ENCODE assay signal across 8 mouse cellular contexts in the genomic region with DNA sequence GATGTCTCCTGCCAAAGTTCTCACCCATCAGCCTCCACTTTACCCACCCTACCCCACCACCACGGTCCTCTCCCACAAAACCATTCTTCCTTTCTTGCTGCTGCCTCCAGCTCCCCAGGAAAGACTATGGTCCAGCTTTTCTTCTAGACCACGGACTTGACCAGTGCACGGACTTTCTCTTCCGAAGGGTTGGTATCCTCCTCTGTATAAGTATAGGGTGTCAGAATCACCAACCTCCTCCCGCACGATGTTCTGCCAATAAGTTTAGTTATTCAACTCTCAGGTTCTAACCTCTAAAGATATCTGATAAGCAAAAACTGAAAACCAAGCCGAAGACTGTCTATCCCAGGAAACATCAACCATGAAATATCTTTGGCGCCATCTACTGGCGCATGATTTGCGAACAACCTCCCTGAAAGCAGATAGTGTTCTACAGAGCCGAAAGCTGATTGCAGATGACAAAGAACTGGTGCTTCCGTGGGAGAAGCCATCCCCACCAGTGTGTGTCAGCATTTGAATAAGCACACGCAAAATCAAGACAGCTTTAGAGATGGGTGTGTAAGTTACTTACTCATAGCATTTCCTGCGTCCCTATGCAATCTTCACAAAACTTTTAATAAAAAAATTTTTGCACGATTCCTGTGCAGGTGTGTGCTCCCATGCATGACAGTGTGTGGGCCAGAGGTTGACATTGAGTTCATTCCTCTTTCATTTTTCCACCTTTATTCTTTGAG.
DNase-seq lines count a peak whose midpoint lies in the region; ATAC-seq and TF ChIP-seq lines count a peak whose summit lies in the region.

No protein-coding gene starts in this region.

- no peak overlapping the region for H3ac ChIP-seq in myocyte (ENCODE audit: control insufficient read depth, insufficient read length)

- no peak for TF ChIP-seq POLR2A in myocyte (IDR thresholded peaks at IDR 0.05; ENCODE audit: insufficient read length, low read depth)

- no peak overlapping the region for H3K27ac ChIP-seq in embryonic facial prominence, embryonic 11.5 days (replicated peaks; ENCODE audit: low read depth, low read length)
- no peak overlapping the region for H3K27ac ChIP-seq in limb, embryonic 11.5 days (replicated peaks; ENCODE audit: low read depth, low read length)

- no peaks in the 10 kb centered on the region for H3K27me3 ChIP-seq in embryonic facial prominence, embryonic 11.5 days (ENCODE audit: control insufficient read depth, insufficient read depth, low read length)
- no peaks in the 10 kb centered on the region for H3K27me3 ChIP-seq in limb, embryonic 11.5 days (ENCODE audit: control insufficient read depth, insufficient read depth, low read length)
- H3K27me3 ChIP-seq in myocyte (ENCODE audit: control insufficient read depth, insufficient read depth, insufficient read length) = no peaks in the 10 kb centered on the region

- WGBS in embryonic facial prominence, embryonic 11.5 days = 33% methylated on average over 15 of the region's 15 CpGs
- 40% methylated on average over 15 of the region's 15 CpGs for WGBS in limb, embryonic 11.5 days

- H3K36me3 ChIP-seq in embryonic facial prominence, embryonic 11.5 days (replicated peaks; ENCODE audit: control insufficient read depth, insufficient read depth, low read depth, low read length) = no peaks in the 10 kb centered on the region
- H3K36me3 ChIP-seq in limb, embryonic 11.5 days (ENCODE audit: control insufficient read depth, insufficient read depth, low read length) = no peaks in the 10 kb centered on the region
- no peaks in the 10 kb centered on the region for H3K36me3 ChIP-seq in myocyte (ENCODE audit: control insufficient read depth, insufficient read depth)

- no peak for ATAC-seq in embryonic facial prominence, embryonic 11.5 days (replicated peaks; ENCODE audit: insufficient number of reproducible peaks, low FRiP score, low TSS enrichment, low read depth)
- no peak for ATAC-seq in limb, embryonic 11.5 days (ENCODE audit: insufficient number of reproducible peaks, low FRiP score, low TSS enrichment, low read depth)

- no peak overlapping the region for H3K4me3 ChIP-seq in embryonic facial prominence, embryonic 11.5 days (ENCODE audit: low read depth, low read length)
- H3K4me3 ChIP-seq in limb, embryonic 11.5 days (ENCODE audit: low read depth, low read length) = no peak overlapping the region
- no peak overlapping the region for H3K4me3 ChIP-seq in myocyte

- H3K79me2 ChIP-seq in myocyte (ENCODE audit: control insufficient read depth, insufficient read depth) = no peaks in the 10 kb centered on the region

- H3K9me3 ChIP-seq in embryonic facial prominence, embryonic 11.5 days (replicated peaks; ENCODE audit: control insufficient read depth, low read length) = no peaks in the 10 kb centered on the region
- no peaks in the 10 kb centered on the region for H3K9me3 ChIP-seq in limb, embryonic 11.5 days (ENCODE audit: control insufficient read depth, low read length)

- H3K4me2 ChIP-seq in embryonic facial prominence, embryonic 11.5 days (ENCODE audit: low read depth, low read length) = no peak overlapping the region
- H3K4me2 ChIP-seq in limb, embryonic 11.5 days (ENCODE audit: low read depth, severe bottlenecking) = no peak overlapping the region
- H3K4me2 ChIP-seq in myocyte (ENCODE audit: low read depth) = peak overlapping the region; percentile 47

- no peaks in the 10 kb centered on the region for H3K4me1 ChIP-seq in embryonic facial prominence, embryonic 11.5 days (ENCODE audit: control insufficient read depth, insufficient read depth, low read length)
- H3K4me1 ChIP-seq in limb, embryonic 11.5 days (ENCODE audit: control insufficient read depth, insufficient read depth, low read length) = no peaks in the 10 kb centered on the region

- DNase-seq in 416B (ENCODE audit: low read depth) = peak; percentile 81
- DNase-seq in adrenal gland, postnatal 14 days = peak; percentile 87
- peak; percentile 95 for DNase-seq in embryonic facial prominence, embryonic 11.5 days (ENCODE audit: low spot score)
- DNase-seq in heart, adult 9 months (ENCODE audit: low spot score in 2 of 2) = peak; percentile 58 to 82
- peak; percentile 91 for DNase-seq in kidney, adult 9 months
- DNase-seq in limb, embryonic 11.5 days (ENCODE audit: low spot score) = peak; percentile 88
- DNase-seq in spleen, postnatal 4 days (ENCODE audit: low spot score in 2 of 2) = peak; percentile 48 to 77

- no peak overlapping the region for H3K9ac ChIP-seq in embryonic facial prominence, embryonic 11.5 days (replicated peaks; ENCODE audit: low read length)
- H3K9ac ChIP-seq in limb, embryonic 11.5 days (ENCODE audit: low read length) = no peak overlapping the region

TF ChIP-seq in myocyte, 11 proteins besides CTCF, POLR2A, EP300 and RAD21:
- TF ChIP-seq CEBPB (IDR thresholded peaks at IDR 0.05; ENCODE audit: insufficient read depth, poor library complexity, severe bottlenecking) (no peak), E2F4 (IDR thresholded peaks at IDR 0.05; ENCODE audit: insufficient read depth) (no peak), SRF (IDR thresholded peaks at IDR 0.05; ENCODE audit: control insufficient read depth, insufficient read length, low read depth) (no peak), TCF3 (IDR thresholded peaks at IDR 0.05; ENCODE audit: insufficient read length, low read depth) (no peak), MYOD1 (IDR thresholded peaks at IDR 0.05; ENCODE audit: control insufficient read depth in 1 of 3, insufficient read length in 2 of 3, low read depth in 2 of 3) (no peak), REST (IDR thresholded peaks at IDR 0.05; ENCODE audit: insufficient read depth, insufficient read length) (no peak), MYOG (IDR thresholded peaks at IDR 0.05; ENCODE audit: control insufficient read depth in 1 of 3, insufficient read depth in 1 of 3, insufficient read length in 2 of 3, low read depth in 2 of 3) (no peak), TCF12 (IDR thresholded peaks at IDR 0.05; ENCODE audit: insufficient read depth, poor library complexity, severe bottlenecking) (no peak), USF1 (IDR thresholded peaks at IDR 0.05; ENCODE audit: low read depth) (no peak), MAX (IDR thresholded peaks at IDR 0.05; ENCODE audit: low read depth) (no peak), POLR2AphosphoS2 (IDR thresholded peaks at IDR 0.05; ENCODE audit: insufficient read length, low read depth) (no peak)
